Mouse (Mus musculus) bone marrow macrophage, adult 2 months (primary cell): Measurements from ENCODE around the gene Arrb1.

ENCODE experiments used
- CTCF ChIP-seq: IDR thresholded peaks from 2 replicates; pipeline ENCODE4 v1.5.1; 2012; ENCODE audit warnings: low read depth, mild to moderate bottlenecking, low read length, moderate library complexity
- POLR2A ChIP-seq: IDR thresholded peaks from 2 replicates; pipeline ENCODE4 v1.6.1; 2012; ENCODE audit warnings: mild to moderate bottlenecking, low read depth, low read length, borderline replicate concordance

- TF ChIP-seq POLR2A (no peak), CTCF (no peak)
Observed at GRCm38 (mm10) chr7:99583625-99584024, 48.4 kb downstream of the Arrb1 start.
